Mouse (Mus musculus) liver, embryonic 12.5 days (tissue): ENCODE measurements around the gene Dmrtc1a. TPM values are rescaled to one million over a fixed set of nuclear protein-coding genes. Genes with fewer than 3 reads are reported as not detected.
"Not testable (repeated sequence)": the region's sequence is repeated elsewhere in the genome, so short reads cannot be mapped to it uniquely, and the experiment has no call there.

Experiments used
- ATAC-seq: fragments of 200-750 bp; cut with Nextera tagmentation; 2 replicates; pipeline ENCODE4 v1.8.0; 2017; ENCODE audit warnings: moderate number of reproducible peaks, mild to moderate bottlenecking, moderate library complexity
- H3K27ac ChIP-seq: fragments of 300-500 bp; sonication (generic); 2 replicates; pipeline ENCODE4 v1.5.1; 2016; ENCODE audit warnings: mild to moderate bottlenecking
- H3K27me3 ChIP-seq: fragments of 300-500 bp; sonication (generic); replicated peaks from 2 replicates; pipeline ENCODE4 v1.6.1; 2016; ENCODE audit warnings: mild to moderate bottlenecking, moderate library complexity
- H3K36me3 ChIP-seq: fragments of 300-500 bp; sonication (generic); 2 replicates; pipeline ENCODE4 v1.6.1; 2016; ENCODE audit warnings: mild to moderate bottlenecking, moderate library complexity
- H3K4me1 ChIP-seq: fragments of 300-500 bp; sonication (generic); 2 replicates; pipeline ENCODE4 v1.6.1; 2016
- H3K4me2 ChIP-seq: fragments of 300-500 bp; sonication (generic); 2 replicates; pipeline ENCODE4 v1.6.1; 2016; ENCODE audit warnings: mild to moderate bottlenecking, moderate library complexity
- H3K4me3 ChIP-seq: fragments of 300-500 bp; sonication (generic); 2 replicates; pipeline ENCODE4 v1.5.1; 2016; ENCODE audit warnings: mild to moderate bottlenecking, moderate library complexity
- H3K9ac ChIP-seq: fragments of 300-500 bp; sonication (generic); 2 replicates; pipeline ENCODE4 v1.6.1; 2016; ENCODE audit warnings: mild to moderate bottlenecking, moderate library complexity
- H3K9me3 ChIP-seq: fragments of 300-500 bp; sonication (generic); replicated peaks from 2 replicates; pipeline ENCODE4 v1.6.1; 2016; ENCODE audit warnings: mild to moderate bottlenecking, moderate library complexity
- WGBS: fragments of 180-500 bp; shearing (Covaris S2); methylation state at CpG from one replicate; pipeline ENCODE4 v1.1.7; 2016; ENCODE audit not compliant: insufficient replicate concordance; 5-methylcytosine and 5-hydroxymethylcytosine counted together
- polyA plus RNA-seq: library from polyadenylated mRNA; unstranded; fragments of >200 nt; fragmentation: Nextera tagmentation; extraction: Ambion mirVana; gene quantifications from 2 replicates; pipeline ENCODE4 v1.2.1, GENCODE M21; 2016

The Dmrtc1a gene
- 0.17 TPM in 1 of 2 replicates, not detected in the other for polyA plus RNA-seq

- not testable (repeated sequence) for H3K4me2 ChIP-seq, H3K9me3 ChIP-seq, H3K4me3 ChIP-seq, H3K4me1 ChIP-seq, H3K36me3 ChIP-seq, ATAC-seq, H3K9ac ChIP-seq, H3K27ac ChIP-seq
- H3K27me3 ChIP-seq: peaks cover 14% of the 10 kb centered on the region; the same call in 1 of the 2 replicates
- WGBS: 60% methylated on average over 4 of the region's 9 CpGs
These were observed at the start of gene Dmrtc1a, which contains the start of gene 1700011M02Rik for GRCm38 (mm10) chrX:102908587-102908986. Gene Dmrtc1a, minus strand, starts transcription at chrX:102908687. Gene 1700011M02Rik, plus strand, starts transcription at chrX:102908905.

- not testable (repeated sequence) for H3K36me3 ChIP-seq, H3K9me3 ChIP-seq, H3K4me2 ChIP-seq, H3K9ac ChIP-seq, ATAC-seq, H3K27me3 ChIP-seq, H3K4me3 ChIP-seq, H3K27ac ChIP-seq, H3K4me1 ChIP-seq
- 77% methylated on average over 11 of the region's 11 CpGs for WGBS
These were observed 41.6 kb upstream of the Dmrtc1a start for GRCm38 (mm10) chrX:102950136-102950535.

GRCm38 (mm10) chrX:102936743-102937142 is 28.3 kb upstream of the Dmrtc1a start:
- H3K36me3 ChIP-seq: no peaks in the 10 kb centered on the region
- no peak overlapping the region for H3K27ac ChIP-seq
- peaks cover 30% of the 10 kb centered on the region for H3K27me3 ChIP-seq
- H3K9me3 ChIP-seq: no peaks in the 10 kb centered on the region
- no peaks in the 10 kb centered on the region for H3K4me1 ChIP-seq
- ATAC-seq: no peak
- H3K4me3 ChIP-seq: no peak overlapping the region
- no peak overlapping the region for H3K4me2 ChIP-seq
- 50% methylated on average over 5 of the region's 5 CpGs for WGBS
- no peak overlapping the region for H3K9ac ChIP-seq

- peak overlapping the region; percentile 47; the same call in 1 of the 2 replicates for H3K4me3 ChIP-seq
These were observed 25.9 kb upstream of the Dmrtc1a start for GRCm38 (mm10) chrX:102934395-102934764.

GRCm38 (mm10) chrX:102933571-102934394 is 25.3 kb upstream of the Dmrtc1a start:
- Histone ChIP-seq H3K9me3 (no peaks in the 10 kb centered on the region), H3K9ac (no peak overlapping the region), H3K4me2 (peak overlapping the region; percentile 66), H3K36me3 (no peaks in the 10 kb centered on the region), H3K4me1 (no peaks in the 10 kb centered on the region), H3K4me3 (peak overlapping the region; percentile 47), H3K27ac (no peak overlapping the region), H3K27me3 (peaks cover 30% of the 10 kb centered on the region)
- WGBS: 12% methylated on average over 51 of the region's 68 CpGs
- ATAC-seq: no peak

More at GRCm38 (mm10) chrX:102934395-102934764, 25.9 kb upstream of the Dmrtc1a start:
- H3K9ac ChIP-seq: no peak overlapping the region
- peak overlapping the region; percentile 66; the same call in 1 of the 2 replicates for H3K4me2 ChIP-seq
- no peaks in the 10 kb centered on the region for H3K4me1 ChIP-seq
- H3K27ac ChIP-seq: no peak overlapping the region
- H3K9me3 ChIP-seq: no peaks in the 10 kb centered on the region
- 54% methylated on average over 8 of the region's 8 CpGs for WGBS
- no peak for ATAC-seq
- peaks cover 30% of the 10 kb centered on the region for H3K27me3 ChIP-seq
- no peaks in the 10 kb centered on the region for H3K36me3 ChIP-seq

GRCm38 (mm10) chrX:102932992-102933570 is 24.6 kb upstream of the Dmrtc1a start:
- Histone ChIP-seq H3K36me3 (no peaks in the 10 kb centered on the region), H3K4me2 (peak overlapping the region; percentile 66), H3K9ac (no peak overlapping the region), H3K9me3 (no peaks in the 10 kb centered on the region), H3K4me1 (no peaks in the 10 kb centered on the region), H3K27ac (no peak overlapping the region), H3K27me3 (peaks cover 30% of the 10 kb centered on the region), H3K4me3 (peak overlapping the region; percentile 47; the same call in 1 of the 2 replicates)
- WGBS: 32% methylated on average over 12 of the region's 12 CpGs
- no peak for ATAC-seq

GRCm38 (mm10) chrX:102928072-102928471 is 19.6 kb upstream of the Dmrtc1a start, which contains the start of gene 1700018G05Rik:
Gene 1700018G05Rik, plus strand, starts transcription at chrX:102928372.
- not testable (repeated sequence) for H3K9me3 ChIP-seq, H3K4me1 ChIP-seq, H3K36me3 ChIP-seq, H3K27me3 ChIP-seq, H3K9ac ChIP-seq, H3K27ac ChIP-seq, H3K4me3 ChIP-seq, ATAC-seq, H3K4me2 ChIP-seq
- 80% methylated on average over 6 of the region's 6 CpGs for WGBS

GRCm38 (mm10) chrX:102926707-102927106 is 18.2 kb upstream of the Dmrtc1a start:
- 15% methylated on average over 4 of the region's 4 CpGs for WGBS
- H3K27me3 ChIP-seq, H3K9me3 ChIP-seq, H3K9ac ChIP-seq, H3K4me2 ChIP-seq, H3K4me3 ChIP-seq, H3K4me1 ChIP-seq, H3K27ac ChIP-seq, ATAC-seq, H3K36me3 ChIP-seq: not testable (repeated sequence)

- not testable (repeated sequence) for H3K4me3 ChIP-seq, ATAC-seq, H3K4me2 ChIP-seq, H3K27ac ChIP-seq, H3K36me3 ChIP-seq, H3K27me3 ChIP-seq, H3K9ac ChIP-seq, H3K9me3 ChIP-seq, H3K4me1 ChIP-seq
- WGBS: 42% methylated on average over 1 of the region's 1 CpGs
These were observed 6.3 kb upstream of the Dmrtc1a start for GRCm38 (mm10) chrX:102914823-102915222.

GRCm38 (mm10) chrX:102867871-102868270 is 40.6 kb downstream of the Dmrtc1a start, which contains the start of gene 1700031F05Rik:
Gene 1700031F05Rik, minus strand, starts transcription at chrX:102867971.
- WGBS: 71% methylated on average over 6 of the region's 6 CpGs
- Histone ChIP-seq H3K27me3 (no peaks in the 10 kb centered on the region), H3K4me1 (no peaks in the 10 kb centered on the region)

GRCm38 (mm10) chrX:102854516-102854915 is 54.0 kb downstream of the Dmrtc1a start, which contains the start of gene Dmrtc1c2:
Gene Dmrtc1c2, minus strand, starts transcription at chrX:102854616.
- H3K4me2 ChIP-seq, H3K27me3 ChIP-seq, H3K27ac ChIP-seq, H3K4me1 ChIP-seq, H3K36me3 ChIP-seq, H3K4me3 ChIP-seq, ATAC-seq, H3K9ac ChIP-seq, H3K9me3 ChIP-seq: not testable (repeated sequence)
- no CpG with 5 or more reads among the region's 13 CpGs for WGBS

More at GRCm38 (mm10) chrX:102867871-102868270, 40.6 kb downstream of the Dmrtc1a start, which contains the start of gene 1700031F05Rik:
- H3K9me3 ChIP-seq: no peaks in the 10 kb centered on the region
- no peak within 1 kb of the TSS for H3K4me2 ChIP-seq
- no peak for ATAC-seq
- H3K9ac ChIP-seq: no peak within 1 kb of the TSS
- H3K4me3 ChIP-seq: no peak within 1 kb of the TSS
- H3K36me3 ChIP-seq: no peaks in the 10 kb centered on the region
- no peak within 1 kb of the TSS for H3K27ac ChIP-seq
